In the genomic region with DNA sequence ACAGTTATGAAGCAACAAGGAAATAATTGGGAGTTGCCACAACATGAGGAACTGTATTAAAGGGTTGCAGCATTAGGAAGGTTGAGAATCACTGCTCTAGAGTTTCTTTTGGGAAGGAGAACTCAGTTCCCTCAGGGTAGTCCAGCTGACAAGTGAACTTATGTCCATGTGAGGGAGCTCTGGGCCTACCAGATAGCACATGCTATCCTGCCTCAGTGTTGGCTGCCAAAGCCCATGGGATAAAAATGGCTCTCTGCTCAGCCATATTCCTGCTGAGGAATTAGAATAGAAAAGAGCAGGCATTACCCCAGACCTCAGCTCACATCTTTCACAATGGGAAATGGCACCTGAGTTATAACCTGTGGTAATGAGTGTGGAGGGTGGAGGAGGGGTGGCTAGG, we compare ENCODE assay signal across 25 mouse cellular contexts.
DNase-seq lines count a peak whose midpoint lies in the region; TF ChIP-seq lines count a peak whose summit lies in the region.
"Had no signal": no experiment of that assay in that cellular context is flagged by ENCODE, and none has a peak within 500 bp of the region (broad histone marks: within the 10 kb centered on the region; RNA-seq: fewer than 3 reads in every experiment).

No protein-coding gene starts in this region.

- TF ChIP-seq POLR2A in heart, adult 2 months (IDR thresholded peaks at IDR 0.05; ENCODE audit: insufficient read depth, low read depth, low read length): no peak

- H3K27ac ChIP-seq in gastrocnemius, adult 2 months: no peak overlapping the region
- no peak overlapping the region for H3K27ac ChIP-seq in heart, adult 2 months
- no peak overlapping the region for H3K27ac ChIP-seq in limb, embryonic 10.5 days
- H3K27ac ChIP-seq: embryonic facial prominence, embryonic 10.5 days; embryonic facial prominence, embryonic 13.5 days; forebrain, embryonic 12.5 days; forebrain, embryonic 15.5 days; heart, embryonic 13.5 days; hindbrain, embryonic 14.5 days; hindbrain, postnatal 0 days had no signal

- no peaks in the 10 kb centered on the region for H3K9me3 ChIP-seq in limb, embryonic 10.5 days (replicated peaks)
- H3K9me3 ChIP-seq: embryonic facial prominence, embryonic 10.5 days; embryonic facial prominence, embryonic 13.5 days; forebrain, embryonic 12.5 days; forebrain, embryonic 15.5 days had no signal

- H3K27me3 ChIP-seq in heart, adult 2 months (ENCODE audit: control insufficient read depth, insufficient read depth, low read length): no peaks in the 10 kb centered on the region
- no peaks in the 10 kb centered on the region for H3K27me3 ChIP-seq in limb, embryonic 10.5 days (ENCODE audit: low read depth, poor library complexity, severe bottlenecking)
- H3K27me3 ChIP-seq: embryonic facial prominence, embryonic 13.5 days; forebrain, embryonic 12.5 days; forebrain, embryonic 15.5 days; heart, embryonic 13.5 days had no signal

- H3K4me3 ChIP-seq in gastrocnemius, adult 2 months: no peak overlapping the region
- no peak overlapping the region for H3K4me3 ChIP-seq in heart, adult 2 months
- no peak overlapping the region for H3K4me3 ChIP-seq in limb, embryonic 10.5 days
- H3K4me3 ChIP-seq: embryonic facial prominence, embryonic 10.5 days; embryonic facial prominence, embryonic 13.5 days; erythroblast, embryonic 14.5 days; forebrain, embryonic 12.5 days; forebrain, embryonic 15.5 days; heart, embryonic 13.5 days had no signal

- intact Hi-C loops in gastrocnemius, adult 2 months (cut with DNase I): no loop called here
- intact Hi-C loops in gastrocnemius, postnatal 14 days (cut with DNase I; ENCODE audit: low total_unique reads): no loop called here
- intact Hi-C loops in heart, adult 2 months (cut with DNase I): no loop called here
- intact Hi-C loops in heart, postnatal 36 days (cut with DNase I): no loop called here

- H3K79me2 ChIP-seq in heart, adult 2 months (replicated peaks; ENCODE audit: control insufficient read depth, insufficient read depth, low read length): no peaks in the 10 kb centered on the region

- H3K4me1 ChIP-seq in heart, adult 2 months (ENCODE audit: control insufficient read depth, insufficient read depth, low read length): no peaks in the 10 kb centered on the region
- H3K4me1 ChIP-seq in limb, embryonic 10.5 days: no peaks in the 10 kb centered on the region
- H3K4me1 ChIP-seq: embryonic facial prominence, embryonic 10.5 days; embryonic facial prominence, embryonic 13.5 days; forebrain, embryonic 12.5 days; forebrain, embryonic 15.5 days; heart, embryonic 13.5 days had no signal

- H3K9ac ChIP-seq in heart, adult 2 months (ENCODE audit: low read depth, low read length): no peak overlapping the region
- H3K9ac ChIP-seq: embryonic facial prominence, embryonic 13.5 days; forebrain, embryonic 12.5 days; forebrain, embryonic 15.5 days; heart, embryonic 13.5 days; hindbrain, embryonic 14.5 days had no signal

- peak; percentile 10; the same call in 1 of the 2 replicates for TF ChIP-seq CTCF in gastrocnemius, adult 2 months (IDR thresholded peaks at IDR 0.05)
- TF ChIP-seq CTCF in heart, adult 2 months (IDR thresholded peaks at IDR 0.05): peak; percentile 50

- TF ChIP-seq EP300 in heart, adult 2 months (IDR thresholded peaks at IDR 0.05; ENCODE audit: insufficient read depth, low read depth, low read length): no peak

- H3K36me3 ChIP-seq in heart, adult 2 months (ENCODE audit: control insufficient read depth, insufficient read depth, low read length): no peaks in the 10 kb centered on the region
- no peaks in the 10 kb centered on the region for H3K36me3 ChIP-seq in limb, embryonic 10.5 days
- H3K36me3 ChIP-seq: embryonic facial prominence, embryonic 10.5 days; embryonic facial prominence, embryonic 13.5 days; forebrain, embryonic 12.5 days; forebrain, embryonic 15.5 days; heart, embryonic 13.5 days had no signal

- DNase-seq in gastrocnemius, adult 2 months: no peak
- DNase-seq in gastrocnemius, postnatal 14 days: no peak
- DNase-seq in heart, adult 2 months: no peak
- no peak for DNase-seq in heart, postnatal 36 days
- DNase-seq in brain, adult 2 months (ENCODE audit: low read depth, low spot score): peak; percentile 18
- DNase-seq in limb, embryonic 10.5 days (ENCODE audit: low spot score): peak; percentile 7
- DNase-seq in thymus, adult 18-20 months: no peak
- DNase-seq: adrenal gland, adult 8-10 months; adrenal gland, postnatal 25 days; cerebellum, adult 18-20 months; cerebellum, postnatal 10 days; cerebellum, postnatal 36 days; embryo, embryonic 11 days; gastrocnemius, postnatal 10 days; heart, postnatal 4 days; kidney, adult 18-20 months; kidney, adult 9 months had no signal

Comparison
In these comparisons a context has a peak if more than half of its experiments do, and no peak if none do; other contexts are left out.
1. DNase-seq: peak in brain, adult 2 months (single experiment) and limb, embryonic 10.5 days (single experiment); none in gastrocnemius, adult 2 months (single experiment), gastrocnemius, postnatal 14 days (single experiment), heart, adult 2 months (0 of 2), heart, postnatal 36 days (0 of 2) and thymus, adult 18-20 months (0 of 2).